Mouse (Mus musculus): Measurements from ENCODE around the gene Prok2. TPM values are rescaled to one million over a fixed set of nuclear protein-coding genes. Genes with fewer than 3 reads are reported as not detected.

Prok2 gene
- polyA plus RNA-seq (2015; fragmentation: Nextera tagmentation; extraction: Ambion mirVana) = 0.33 and 0.36 TPM in 2 replicates

- H3K27me3 ChIP-seq = peaks cover 52% of the 10 kb centered on the region
- 0% methylated on average over 61 of the region's 61 CpGs for WGBS
These were observed at the start of gene Prok2 for GRCm38 (mm10) chr6:99725971-99726561. TSS of gene Prok2 (minus strand) at chr6:99726392.

GRCm38 (mm10) chr6:99774680-99775079 lies 48.5 kb upstream of the Prok2 start:
- Histone ChIP-seq H3K9me3 (no peaks in the 10 kb centered on the region), H3K9ac (no peak overlapping the region), H3K27me3 (0 out of 2 replicates have a peak, but pooled peaks cover 4% of the 10 kb centered on the region), H3K36me3 (no peaks in the 10 kb centered on the region), H3K4me3 (no peak overlapping the region), H3K27ac (replicated peaks) (no peak overlapping the region), H3K4me1 (replicated peaks) (peaks cover 4% of the 10 kb centered on the region; the same call in 1 of the 2 replicates), H3K4me2 (no peak overlapping the region)
- ATAC-seq (ENCODE audit: low FRiP score, low read depth) = no peak
- WGBS = 75% methylated on average over 10 of the region's 10 CpGs

More at GRCm38 (mm10) chr6:99725971-99726561, at the start of gene Prok2:
- H3K4me3 ChIP-seq = peak within 1 kb of the TSS; percentile 45
- H3K4me1 ChIP-seq (replicated peaks) = peaks cover 15% of the 10 kb centered on the region
- peak within 1 kb of the TSS; percentile 44 for H3K9ac ChIP-seq
- ATAC-seq (ENCODE audit: low FRiP score, low read depth) = peak; percentile 48; the same call in 1 of the 2 replicates
- H3K27ac ChIP-seq (replicated peaks) = no peak within 1 kb of the TSS
- H3K4me2 ChIP-seq = peak within 1 kb of the TSS; percentile 97
- no peaks in the 10 kb centered on the region for H3K36me3 ChIP-seq
- H3K9me3 ChIP-seq = no peaks in the 10 kb centered on the region

- no peak overlapping the region for H3K4me3 ChIP-seq
- ATAC-seq (ENCODE audit: low FRiP score, low read depth) = no peak
- H3K27me3 ChIP-seq = no peaks in the 10 kb centered on the region
- 23% methylated on average over 5 of the region's 5 CpGs for WGBS
- no peaks in the 10 kb centered on the region for H3K4me1 ChIP-seq (replicated peaks)
- H3K9ac ChIP-seq = no peak overlapping the region
- no peak overlapping the region for H3K4me2 ChIP-seq
- H3K27ac ChIP-seq (replicated peaks) = no peak overlapping the region
- no peaks in the 10 kb centered on the region for H3K36me3 ChIP-seq
- no peaks in the 10 kb centered on the region for H3K9me3 ChIP-seq
These were observed 42.3 kb upstream of the Prok2 start for GRCm38 (mm10) chr6:99768495-99768894.

GRCm38 (mm10) chr6:99764916-99765315 lies 38.7 kb upstream of the Prok2 start:
- WGBS = 93% methylated on average over 3 of the region's 3 CpGs
- Histone ChIP-seq H3K9ac (no peak overlapping the region), H3K27ac (replicated peaks) (no peak overlapping the region), H3K4me3 (no peak overlapping the region), H3K4me2 (no peak overlapping the region), H3K27me3 (no peaks in the 10 kb centered on the region), H3K36me3 (no peaks in the 10 kb centered on the region), H3K9me3 (no peaks in the 10 kb centered on the region), H3K4me1 (replicated peaks) (peaks cover 8% of the 10 kb centered on the region; the same call in 1 of the 2 replicates)
- no peak for ATAC-seq (ENCODE audit: low FRiP score, low read depth)

- 37% methylated on average over 14 of the region's 14 CpGs for WGBS
- H3K4me2 ChIP-seq = peak overlapping the region; percentile 7; the same call in 1 of the 2 replicates
- peaks cover 8% of the 10 kb centered on the region; the same call in 1 of the 2 replicates for H3K4me1 ChIP-seq (replicated peaks)
- no peak for ATAC-seq (ENCODE audit: low FRiP score, low read depth)
- no peak overlapping the region for H3K27ac ChIP-seq (replicated peaks)
- H3K27me3 ChIP-seq = no peaks in the 10 kb centered on the region
- H3K4me3 ChIP-seq = no peak overlapping the region
- no peaks in the 10 kb centered on the region for H3K36me3 ChIP-seq
- no peaks in the 10 kb centered on the region for H3K9me3 ChIP-seq
- no peak overlapping the region for H3K9ac ChIP-seq
These were observed 36.1 kb upstream of the Prok2 start for GRCm38 (mm10) chr6:99762069-99762985.

- no peak overlapping the region for H3K9ac ChIP-seq
- H3K27me3 ChIP-seq = 0 out of 2 replicates have a peak, but pooled peaks cover 3% of the 10 kb centered on the region
- H3K36me3 ChIP-seq = no peaks in the 10 kb centered on the region
- no peaks in the 10 kb centered on the region for H3K9me3 ChIP-seq
- H3K4me1 ChIP-seq (replicated peaks) = no peaks in the 10 kb centered on the region; the same call in 1 of the 2 replicates
- no peak overlapping the region for H3K27ac ChIP-seq (replicated peaks)
- WGBS = 88% methylated on average over 9 of the region's 9 CpGs
- no peak for ATAC-seq (ENCODE audit: low FRiP score, low read depth)
- no peak overlapping the region for H3K4me3 ChIP-seq
- H3K4me2 ChIP-seq = no peak overlapping the region
These were observed 29.9 kb upstream of the Prok2 start for GRCm38 (mm10) chr6:99756105-99756504.

GRCm38 (mm10) chr6:99751308-99751707 lies 25.1 kb upstream of the Prok2 start:
- H3K9ac ChIP-seq = no peak overlapping the region
- H3K36me3 ChIP-seq = no peaks in the 10 kb centered on the region
- no peak overlapping the region for H3K27ac ChIP-seq (replicated peaks)
- H3K27me3 ChIP-seq = 0 out of 2 replicates have a peak, but pooled peaks cover 3% of the 10 kb centered on the region
- no peak; the same call in 1 of the 2 replicates for ATAC-seq (ENCODE audit: low FRiP score, low read depth)
- no peak overlapping the region for H3K4me2 ChIP-seq
- WGBS = 47% methylated on average over 6 of the region's 6 CpGs
- no peak overlapping the region for H3K4me3 ChIP-seq
- no peaks in the 10 kb centered on the region for H3K9me3 ChIP-seq
- no peaks in the 10 kb centered on the region for H3K4me1 ChIP-seq (replicated peaks)

GRCm38 (mm10) chr6:99746275-99746674 lies 20.1 kb upstream of the Prok2 start:
- no peak for ATAC-seq (ENCODE audit: low FRiP score, low read depth)
- H3K4me2 ChIP-seq = no peak overlapping the region

GRCm38 (mm10) chr6:99742866-99743265 lies 16.7 kb upstream of the Prok2 start:
- H3K36me3 ChIP-seq = no peaks in the 10 kb centered on the region
- no peak overlapping the region for H3K4me3 ChIP-seq
- 0 out of 2 replicates have a peak, but pooled peaks have one; percentile 61 for ATAC-seq (ENCODE audit: low FRiP score, low read depth)
- WGBS = 65% methylated on average over 3 of the region's 3 CpGs
- no peaks in the 10 kb centered on the region for H3K4me1 ChIP-seq (replicated peaks)
- H3K4me2 ChIP-seq = no peak overlapping the region
- no peak overlapping the region for H3K9ac ChIP-seq
- H3K9me3 ChIP-seq = no peaks in the 10 kb centered on the region
- no peak overlapping the region for H3K27ac ChIP-seq (replicated peaks)
- no peaks in the 10 kb centered on the region for H3K27me3 ChIP-seq

More at GRCm38 (mm10) chr6:99746275-99746674, 20.1 kb upstream of the Prok2 start:
- Histone ChIP-seq H3K4me3 (no peak overlapping the region), H3K9me3 (no peaks in the 10 kb centered on the region), H3K9ac (no peak overlapping the region), H3K36me3 (no peaks in the 10 kb centered on the region), H3K27ac (replicated peaks) (no peak overlapping the region), H3K4me1 (replicated peaks) (no peaks in the 10 kb centered on the region), H3K27me3 (no peaks in the 10 kb centered on the region)
- WGBS = 88% methylated on average over 5 of the region's 5 CpGs

GRCm38 (mm10) chr6:99734666-99735065 lies 8.5 kb upstream of the Prok2 start:
- WGBS = 86% methylated on average over 5 of the region's 5 CpGs
- no peaks in the 10 kb centered on the region for H3K9me3 ChIP-seq
- no peak overlapping the region for H3K9ac ChIP-seq
- H3K27me3 ChIP-seq = peaks cover 6% of the 10 kb centered on the region; the same call in 1 of the 2 replicates
- ATAC-seq (ENCODE audit: low FRiP score, low read depth) = no peak
- no peaks in the 10 kb centered on the region for H3K4me1 ChIP-seq (replicated peaks)
- no peak overlapping the region for H3K4me3 ChIP-seq
- H3K36me3 ChIP-seq = no peaks in the 10 kb centered on the region
- no peak overlapping the region for H3K4me2 ChIP-seq
- H3K27ac ChIP-seq (replicated peaks) = no peak overlapping the region

GRCm38 (mm10) chr6:99732673-99733072 lies 6.5 kb upstream of the Prok2 start:
- Histone ChIP-seq H3K9ac (no peak overlapping the region), H3K4me2 (no peak overlapping the region), H3K4me1 (replicated peaks) (no peaks in the 10 kb centered on the region), H3K9me3 (no peaks in the 10 kb centered on the region), H3K36me3 (no peaks in the 10 kb centered on the region), H3K4me3 (no peak overlapping the region), H3K27me3 (peaks cover 17% of the 10 kb centered on the region; the same call in 1 of the 2 replicates), H3K27ac (replicated peaks) (no peak overlapping the region)
- no peak for ATAC-seq (ENCODE audit: low FRiP score, low read depth)
- 44% methylated on average over 8 of the region's 8 CpGs for WGBS

- H3K27ac ChIP-seq (replicated peaks) = no peak overlapping the region
- WGBS = 65% methylated on average over 4 of the region's 4 CpGs
- no peak overlapping the region for H3K9ac ChIP-seq
- no peak overlapping the region for H3K4me3 ChIP-seq
- ATAC-seq (ENCODE audit: low FRiP score, low read depth) = no peak
- no peaks in the 10 kb centered on the region for H3K36me3 ChIP-seq
- peaks cover 25% of the 10 kb centered on the region for H3K27me3 ChIP-seq
- H3K4me1 ChIP-seq (replicated peaks) = peaks cover under 1% of the 10 kb centered on the region
- no peaks in the 10 kb centered on the region for H3K9me3 ChIP-seq
- H3K4me2 ChIP-seq = no peak overlapping the region
These were observed 5.7 kb upstream of the Prok2 start for GRCm38 (mm10) chr6:99731926-99732325.
